Mouse (Mus musculus) intestine, postnatal 0 days (tissue): ENCODE measurements around the gene Dgkb. TPM values are rescaled to one million over a fixed set of nuclear protein-coding genes. Genes with fewer than 3 reads are reported as not detected.

Source experiments
- ATAC-seq: fragments of 200-750 bp; cut with Nextera tagmentation; 2 replicates; pipeline ENCODE4 v1.8.0; 2017; ENCODE audit warnings: mild to moderate bottlenecking, moderate TSS enrichment, moderate library complexity
- H3K27ac ChIP-seq: fragments of 300-500 bp; sonication (generic); 2 replicates; pipeline ENCODE4 v1.5.1; 2014; ENCODE audit warnings: mild to moderate bottlenecking, low read depth, low read length, moderate library complexity
- H3K27me3 ChIP-seq: fragments of 300-500 bp; sonication (generic); replicated peaks from 2 replicates; pipeline ENCODE4 v1.6.1; 2014; ENCODE audit warnings: low read length, mixed read lengths; ENCODE audit not compliant: control insufficient read depth, insufficient read depth
- H3K36me3 ChIP-seq: fragments of 300-500 bp; sonication (generic); 2 replicates; pipeline ENCODE4 v1.6.1; 2014; ENCODE audit warnings: mild to moderate bottlenecking, moderate library complexity; ENCODE audit not compliant: control insufficient read depth, insufficient read depth
- H3K4me1 ChIP-seq: fragments of 300-500 bp; sonication (generic); replicated peaks from 2 replicates; pipeline ENCODE4 v1.6.1; 2014; ENCODE audit warnings: antibody characterized with exemption, low read length, mixed read lengths; ENCODE audit not compliant: control insufficient read depth, insufficient read depth
- H3K4me2 ChIP-seq: fragments of 300-500 bp; sonication (generic); replicated peaks from 2 replicates; pipeline ENCODE4 v1.6.1; 2014; ENCODE audit warnings: low read depth, mild to moderate bottlenecking, moderate library complexity
- H3K4me3 ChIP-seq: fragments of 300-500 bp; sonication (generic); 2 replicates; pipeline ENCODE4 v1.5.1; 2014; ENCODE audit warnings: low read depth, low read length
- H3K9ac ChIP-seq: fragments of 300-500 bp; sonication (generic); 2 replicates; pipeline ENCODE4 v1.6.1; 2014; ENCODE audit warnings: mild to moderate bottlenecking, low read depth, low read length
- H3K9me3 ChIP-seq: fragments of 300-500 bp; sonication (generic); 2 replicates; pipeline ENCODE4 v1.6.1; 2016; ENCODE audit warnings: mixed run types; ENCODE audit not compliant: control insufficient read depth
- CTCF ChIP-seq: sonication (generic); IDR thresholded peaks from 2 replicates; pipeline ENCODE4 v1.5.1; 2016; ENCODE audit warnings: low read depth, mild to moderate bottlenecking, control low read depth, antibody characterized with exemption, moderate library complexity
- WGBS: fragments of 180-500 bp; shearing (Covaris S2); extraction: QIAGEN DNeasy Blood & Tissue Kit; methylation state at CpG from one replicate; pipeline ENCODE4 v1.1.7; 2014; 5-methylcytosine and 5-hydroxymethylcytosine counted together
- polyA plus RNA-seq: library from polyadenylated mRNA; unstranded; fragments of >200 nt; fragmentation: Nextera tagmentation; extraction: Ambion mirVana; gene quantifications from 2 replicates; pipeline ENCODE4 v1.2.1, GENCODE M21; 2015

The Dgkb gene
- polyA plus RNA-seq, 1 experiment from 2014 or later: 5.0 TPM

- WGBS: 68% methylated on average over 4 of the region's 4 CpGs
- H3K27ac ChIP-seq: no peak overlapping the region
- no peak overlapping the region for H3K4me3 ChIP-seq
- H3K9ac ChIP-seq: no peak overlapping the region
- no peaks in the 10 kb centered on the region for H3K9me3 ChIP-seq
- H3K4me2 ChIP-seq: no peak overlapping the region
- H3K4me1 ChIP-seq: no peaks in the 10 kb centered on the region
- TF ChIP-seq CTCF: no peak
- no peaks in the 10 kb centered on the region for H3K36me3 ChIP-seq
- ATAC-seq: no peak
- H3K27me3 ChIP-seq: no peaks in the 10 kb centered on the region
These were observed 768.9 kb downstream of the Dgkb start for GRCm38 (mm10) chr12:38586368-38586865.

GRCm38 (mm10) chr12:38589951-38590350, 772.4 kb downstream of the Dgkb start:
- no peak for ATAC-seq
- H3K9me3 ChIP-seq: no peaks in the 10 kb centered on the region
- H3K4me1 ChIP-seq: no peaks in the 10 kb centered on the region
- no peak overlapping the region for H3K4me2 ChIP-seq
- no peak overlapping the region for H3K9ac ChIP-seq
- H3K36me3 ChIP-seq: no peaks in the 10 kb centered on the region
- no peak overlapping the region for H3K4me3 ChIP-seq
- TF ChIP-seq CTCF: no peak
- no peaks in the 10 kb centered on the region for H3K27me3 ChIP-seq
- no peak overlapping the region for H3K27ac ChIP-seq

- no peaks in the 10 kb centered on the region for H3K36me3 ChIP-seq
- TF ChIP-seq CTCF: no peak
- H3K27me3 ChIP-seq: no peaks in the 10 kb centered on the region
- no peak for ATAC-seq
- no peak overlapping the region for H3K27ac ChIP-seq
- no peaks in the 10 kb centered on the region for H3K9me3 ChIP-seq
- H3K4me3 ChIP-seq: no peak overlapping the region
- H3K4me1 ChIP-seq: no peaks in the 10 kb centered on the region
- WGBS: 98% methylated on average over 2 of the region's 2 CpGs
- H3K4me2 ChIP-seq: no peak overlapping the region
- H3K9ac ChIP-seq: no peak overlapping the region
These were observed 776.1 kb downstream of the Dgkb start for GRCm38 (mm10) chr12:38593653-38594052.

GRCm38 (mm10) chr12:38594055-38594454, 776.5 kb downstream of the Dgkb start:
- H3K4me1 ChIP-seq: no peaks in the 10 kb centered on the region
- no peaks in the 10 kb centered on the region for H3K27me3 ChIP-seq
- no peak overlapping the region for H3K4me2 ChIP-seq
- TF ChIP-seq CTCF: no peak
- no peak for ATAC-seq
- H3K4me3 ChIP-seq: no peak overlapping the region
- no peak overlapping the region for H3K9ac ChIP-seq
- no peak overlapping the region for H3K27ac ChIP-seq
- H3K36me3 ChIP-seq: no peaks in the 10 kb centered on the region
- H3K9me3 ChIP-seq: no peaks in the 10 kb centered on the region
- 44% methylated on average over 3 of the region's 3 CpGs for WGBS

- no peaks in the 10 kb centered on the region for H3K36me3 ChIP-seq
- H3K27me3 ChIP-seq: no peaks in the 10 kb centered on the region
- no peak for ATAC-seq
- no peak for TF ChIP-seq CTCF
- no peak overlapping the region for H3K9ac ChIP-seq
- H3K4me3 ChIP-seq: no peak overlapping the region
- no peak overlapping the region for H3K4me2 ChIP-seq
- H3K9me3 ChIP-seq: no peaks in the 10 kb centered on the region
- no peaks in the 10 kb centered on the region for H3K4me1 ChIP-seq
- H3K27ac ChIP-seq: no peak overlapping the region
- 49% methylated on average over 7 of the region's 7 CpGs for WGBS
These were observed 779.0 kb downstream of the Dgkb start for GRCm38 (mm10) chr12:38596416-38597062.

- H3K9ac ChIP-seq: no peak overlapping the region
- H3K4me3 ChIP-seq: no peak overlapping the region
- no peaks in the 10 kb centered on the region for H3K27me3 ChIP-seq
- no peaks in the 10 kb centered on the region for H3K36me3 ChIP-seq
- no peaks in the 10 kb centered on the region for H3K4me1 ChIP-seq
- H3K4me2 ChIP-seq: no peak overlapping the region
- no peak for ATAC-seq
- no peak for TF ChIP-seq CTCF
- H3K9me3 ChIP-seq: no peaks in the 10 kb centered on the region
- H3K27ac ChIP-seq: no peak overlapping the region
- 58% methylated on average over 2 of the region's 2 CpGs for WGBS
These were observed 780.6 kb downstream of the Dgkb start for GRCm38 (mm10) chr12:38598096-38598495.
